Mouse (Mus musculus): ENCODE measurements around the gene Gucy2c.

Gucy2c gene

DNA sequence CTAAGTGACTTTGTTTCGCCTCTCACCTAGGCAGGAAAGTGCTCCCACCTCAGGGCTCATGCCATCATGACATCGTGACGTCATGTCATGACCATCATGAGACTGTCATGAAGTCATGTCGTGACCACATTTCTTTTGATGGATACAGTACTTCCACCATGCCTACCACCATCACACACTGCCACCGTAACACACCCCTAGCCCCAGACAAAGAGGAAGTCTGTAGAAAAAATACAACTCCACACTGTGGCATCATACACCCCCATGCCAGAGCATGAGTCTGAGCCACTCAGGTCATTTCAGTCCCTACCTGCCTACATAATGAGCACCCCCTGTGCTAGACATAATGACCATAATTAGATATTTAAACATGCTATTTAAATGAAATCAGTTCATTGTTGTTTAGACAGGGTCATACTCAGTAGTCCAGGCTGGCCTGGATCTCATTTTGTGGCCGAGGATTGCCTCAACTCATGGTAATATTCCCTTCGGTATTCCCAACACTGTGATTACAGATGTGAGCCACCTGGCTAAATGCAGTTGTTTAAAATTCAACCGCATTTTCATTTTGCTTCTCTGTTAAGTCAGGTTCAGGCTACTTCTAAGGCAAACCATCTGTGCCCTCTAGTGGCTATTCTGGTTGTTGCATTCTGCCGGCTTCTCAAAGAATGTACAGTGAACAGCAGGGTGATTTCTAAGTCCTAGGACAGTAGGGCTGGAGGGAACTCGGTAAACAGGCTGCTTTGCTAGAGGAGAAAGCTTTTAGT lies 39.0 kb downstream of the Gucy2c start:
- DNase-seq (ENCODE audit: extremely low spot score): peak; percentile 81

DNA sequence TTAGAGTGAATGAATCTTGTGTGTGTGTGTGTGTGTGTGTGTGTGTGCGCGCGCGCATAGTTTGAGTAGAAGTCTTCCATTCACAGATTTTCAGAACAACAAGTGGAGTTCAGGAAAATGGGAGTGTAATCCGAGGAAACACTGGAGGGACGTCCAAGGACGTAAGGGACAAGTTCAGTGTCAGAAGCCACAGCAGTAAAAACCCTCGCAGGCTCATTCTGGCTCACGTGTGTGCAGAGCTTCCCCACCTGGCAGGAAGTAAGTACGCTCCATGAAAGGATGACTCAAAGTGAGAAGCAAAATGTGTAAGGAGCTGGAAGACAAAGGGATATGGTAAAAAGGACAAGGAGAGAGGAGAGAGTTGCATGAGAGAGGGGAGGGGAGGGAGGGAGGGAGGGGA lies 40.3 kb downstream of the Gucy2c start:
- no peak for DNase-seq (ENCODE audit: extremely low spot score)

DNA sequence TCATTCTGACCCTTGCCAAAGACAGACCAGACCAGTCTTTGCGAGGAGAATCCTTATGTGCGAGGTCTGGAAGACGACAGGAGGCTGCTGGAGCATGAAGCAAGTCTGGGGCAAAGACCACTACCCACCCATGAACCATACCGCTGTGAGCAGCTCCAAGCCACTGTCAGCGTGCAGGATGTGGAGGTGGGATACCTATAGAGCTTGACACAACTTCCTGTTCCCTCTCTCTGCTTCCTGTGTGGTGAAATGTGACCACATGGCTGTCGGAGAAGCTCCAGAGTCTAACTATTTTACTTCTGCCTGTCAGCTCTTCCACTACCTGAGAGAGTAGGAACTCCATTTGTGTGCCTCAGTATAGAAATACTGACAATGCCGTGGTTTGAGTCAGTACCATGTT lies 45.8 kb downstream of the Gucy2c start:
- DNase-seq (ENCODE audit: extremely low spot score): no peak

DNA sequence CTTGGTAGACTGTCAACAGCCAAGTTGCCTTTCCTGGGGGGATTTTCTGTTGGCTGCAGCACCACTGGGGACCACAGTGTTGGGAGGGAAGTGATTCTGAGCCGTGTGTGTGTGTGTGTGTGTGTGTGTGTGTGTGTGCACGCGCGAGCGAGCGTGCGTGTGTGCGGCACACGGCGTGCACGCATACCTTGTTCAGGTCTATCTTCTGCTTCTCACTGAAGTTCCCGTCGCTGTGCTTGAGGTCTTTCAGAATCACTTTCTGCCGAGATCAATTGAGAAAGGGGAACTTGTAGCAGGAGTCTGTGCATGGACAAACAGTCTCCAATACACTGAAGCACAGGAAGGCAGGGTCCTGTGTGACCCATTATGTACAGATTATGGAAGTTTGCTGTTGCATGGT lies 53.4 kb downstream of the Gucy2c start:
- no peak for DNase-seq (ENCODE audit: extremely low spot score)

DNA sequence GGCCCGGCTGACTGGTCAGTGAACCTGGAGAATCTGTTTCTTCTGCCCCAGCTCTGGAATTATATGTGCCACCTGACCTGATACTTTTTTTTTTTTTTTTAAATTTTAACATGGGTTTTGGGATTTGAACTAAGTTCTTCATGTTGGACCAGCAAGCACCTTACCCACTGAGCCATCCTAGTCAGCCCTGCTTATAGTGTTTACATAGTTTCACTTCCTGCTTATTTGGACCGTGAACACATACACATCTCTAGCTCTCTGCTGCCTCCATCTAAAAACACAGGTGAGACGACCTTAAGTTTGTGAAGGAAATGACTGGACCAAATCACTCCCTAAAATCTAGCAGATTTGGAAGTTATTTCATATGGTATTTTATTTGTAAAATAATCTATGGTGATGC lies 58.4 kb downstream of the Gucy2c start:
- DNase-seq (ENCODE audit: extremely low spot score): no peak

DNA sequence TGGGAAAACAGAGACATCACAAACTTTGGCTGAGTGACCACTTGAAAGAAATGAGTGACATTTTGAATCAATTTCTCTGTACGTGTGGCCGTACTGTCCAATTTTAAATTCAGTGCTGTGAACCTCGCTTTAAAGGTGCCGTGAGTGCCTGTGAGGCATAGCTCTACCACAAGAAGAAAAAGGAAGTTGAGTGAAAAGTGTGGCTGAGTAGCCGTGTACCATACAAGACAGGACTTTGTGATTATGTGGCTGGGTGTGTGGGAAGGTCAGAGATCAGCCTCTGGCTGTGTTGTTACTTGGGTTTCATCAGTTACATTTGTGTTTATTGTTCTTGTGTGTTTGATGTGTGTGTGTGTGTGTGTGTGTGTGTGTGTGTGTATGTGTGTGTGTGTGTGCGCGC lies 59.0 kb downstream of the Gucy2c start:
- DNase-seq (ENCODE audit: extremely low spot score): no peak

DNA sequence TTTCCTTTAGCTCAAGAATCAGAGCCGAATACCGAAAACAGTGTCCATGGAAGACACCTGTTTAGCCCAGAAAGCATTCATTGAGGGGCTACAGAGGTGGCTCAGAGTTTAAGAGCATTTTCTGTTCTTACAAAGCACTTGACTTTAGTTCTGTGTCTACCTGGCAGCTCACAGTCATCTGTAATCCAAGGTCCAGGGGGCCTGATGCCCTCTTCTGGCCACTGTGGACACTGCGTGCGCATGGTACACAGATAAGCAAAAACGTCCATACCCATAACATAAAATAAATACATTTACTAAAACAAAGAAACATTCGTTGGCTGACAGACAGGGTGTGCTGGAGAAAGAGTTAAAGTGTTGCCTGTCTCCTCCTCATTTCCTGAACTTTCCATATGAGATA lies 59.6 kb downstream of the Gucy2c start:
- DNase-seq (ENCODE audit: extremely low spot score): peak; percentile 52

DNA sequence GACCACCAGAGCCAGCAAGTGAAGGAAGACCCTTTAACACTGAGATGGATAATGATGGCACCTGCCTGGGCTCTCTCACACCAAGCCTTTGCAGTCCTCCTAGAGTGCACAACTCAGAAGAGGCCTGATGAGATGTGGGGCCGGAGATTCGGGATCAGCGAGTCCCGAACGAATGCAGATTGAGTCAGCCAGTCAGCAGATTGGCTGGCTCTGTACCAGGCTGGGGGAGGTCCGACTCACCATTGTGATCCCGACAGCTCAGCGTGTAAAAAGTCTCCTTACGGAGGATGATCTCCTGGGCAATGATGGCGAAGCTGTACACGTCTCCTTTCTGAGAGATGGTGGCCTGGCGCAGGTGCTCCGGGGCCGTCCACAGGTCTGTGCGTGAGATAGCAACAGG lies 61.1 kb downstream of the Gucy2c start:
- DNase-seq (ENCODE audit: extremely low spot score): no peak

DNA sequence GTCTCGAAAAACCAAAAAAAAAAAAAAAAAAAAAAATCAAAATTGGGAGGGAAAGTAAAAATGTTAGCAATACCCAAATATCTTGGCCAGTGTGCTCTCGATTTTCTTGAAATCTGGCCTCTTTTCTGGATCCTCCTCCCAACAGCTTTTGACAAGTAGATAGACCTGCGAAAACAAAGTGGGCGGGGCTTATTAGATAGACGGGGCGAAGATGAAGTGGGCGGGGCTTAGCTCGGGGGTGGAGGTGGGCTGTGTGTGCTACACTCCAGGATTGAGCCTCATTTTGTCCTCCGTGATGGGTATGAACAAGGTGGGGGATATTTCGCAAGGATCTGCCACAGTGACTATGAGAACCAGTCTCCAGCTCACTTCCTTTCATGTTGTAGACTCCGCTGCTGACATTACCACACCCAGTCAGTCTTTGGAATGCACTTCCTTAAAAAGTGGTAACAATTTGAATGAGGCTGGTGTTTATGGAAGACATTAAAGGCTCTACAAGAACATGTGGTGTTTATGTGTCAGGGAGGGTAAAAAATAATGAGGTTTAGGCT lies 65.6 kb downstream of the Gucy2c start:
- DNase-seq (ENCODE audit: extremely low spot score): no peak

DNA sequence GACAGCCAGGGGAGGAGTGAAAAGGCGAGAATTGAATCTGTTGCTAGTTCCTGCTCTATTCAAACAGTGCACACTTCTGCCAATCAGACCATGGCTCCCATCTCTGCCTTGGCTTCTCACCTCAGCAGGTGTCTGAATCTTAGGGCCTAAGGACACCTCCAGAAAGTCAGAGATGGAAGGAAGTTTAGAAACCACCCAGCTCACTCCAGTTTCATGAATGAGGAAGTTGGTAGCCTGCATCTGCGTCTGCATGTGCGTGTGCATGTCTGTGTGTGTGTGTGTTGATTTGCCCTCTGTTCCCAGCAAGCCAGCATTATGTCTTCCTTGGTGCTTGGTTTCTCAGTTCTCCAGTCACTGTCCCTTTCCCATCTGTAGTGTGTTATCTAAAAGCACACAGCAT lies 67.5 kb downstream of the Gucy2c start:
- DNase-seq (ENCODE audit: extremely low spot score): no peak

DNA sequence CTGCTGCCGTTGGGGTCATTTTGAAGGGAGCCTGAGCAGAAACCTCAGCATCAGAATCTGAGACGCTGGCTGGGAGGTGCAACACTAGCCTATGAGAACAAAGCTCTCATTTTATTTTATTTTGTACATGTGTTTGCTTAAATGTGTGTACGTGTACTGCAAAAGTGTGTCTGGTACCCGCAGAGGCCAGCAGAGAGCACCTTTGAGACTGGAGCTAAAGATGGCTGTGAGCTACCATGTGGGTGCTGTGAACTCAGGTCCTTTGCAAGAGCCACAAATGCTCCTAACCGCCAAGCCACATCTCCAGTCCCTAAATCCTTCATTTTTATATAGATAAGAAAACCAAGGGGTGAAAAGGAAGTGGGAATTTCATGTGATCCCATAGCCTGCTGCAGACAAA lies 71.2 kb downstream of the Gucy2c start:
- DNase-seq (ENCODE audit: extremely low spot score): no peak

DNA sequence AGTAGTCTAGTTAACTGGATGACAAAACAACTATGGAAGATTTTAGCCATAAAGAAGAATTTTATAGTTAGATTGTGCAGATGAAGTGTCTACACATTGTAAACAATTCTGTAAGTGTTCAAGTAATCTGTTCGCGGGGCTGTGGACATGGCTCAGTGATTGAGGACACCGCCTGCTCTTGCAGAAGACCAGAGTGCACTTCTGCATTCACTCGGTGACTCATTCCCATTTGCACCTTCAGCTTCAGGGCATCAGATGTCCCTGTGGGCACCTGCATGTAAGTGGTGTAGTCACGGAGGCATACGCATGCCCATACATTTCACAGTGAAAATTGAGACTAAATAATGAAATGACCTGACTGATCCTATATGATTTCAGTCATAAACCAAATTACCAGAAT lies 73.0 kb downstream of the Gucy2c start:
- no peak for DNase-seq (ENCODE audit: extremely low spot score)

DNA sequence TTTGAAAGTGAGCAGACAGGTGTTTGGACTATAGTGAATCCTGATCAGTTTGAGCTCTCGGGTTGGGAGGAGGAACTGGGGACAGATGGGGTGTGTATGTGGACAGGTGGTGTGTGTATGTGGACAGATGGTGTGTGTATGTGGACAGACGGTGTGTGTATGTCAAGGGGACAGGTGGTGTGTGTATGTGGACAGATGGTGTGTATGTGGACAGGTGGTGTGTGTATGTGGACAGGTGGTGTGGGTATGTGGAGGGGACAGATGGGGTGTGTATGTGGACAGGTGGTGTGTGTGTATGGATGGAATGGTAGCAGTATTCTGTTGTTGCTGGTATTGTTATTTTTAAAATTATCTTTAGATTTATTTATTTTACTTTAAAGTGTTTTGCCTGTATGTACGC lies 79.7 kb downstream of the Gucy2c start:
- no peak for DNase-seq (ENCODE audit: extremely low spot score)

DNA sequence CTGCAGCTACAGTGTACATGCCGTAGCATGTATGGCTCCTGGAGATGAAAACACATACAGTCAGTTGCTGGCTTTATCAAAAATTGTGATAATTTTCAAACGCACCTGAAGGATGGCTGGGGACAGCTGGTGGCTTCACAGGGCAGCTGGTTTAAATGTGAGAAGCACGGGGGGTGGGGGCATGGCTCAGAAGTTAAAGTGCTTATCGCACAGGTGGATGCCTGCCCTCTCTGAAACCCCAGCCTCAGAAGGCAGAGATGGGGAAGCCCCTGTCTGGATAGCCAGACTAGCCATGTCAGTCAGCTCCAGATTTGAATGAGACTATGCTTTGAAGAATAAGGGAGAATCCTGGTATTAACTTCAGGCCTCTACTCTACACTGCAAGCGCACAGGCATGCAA lies 80.4 kb downstream of the Gucy2c start:
- DNase-seq (ENCODE audit: extremely low spot score): no peak

DNA sequence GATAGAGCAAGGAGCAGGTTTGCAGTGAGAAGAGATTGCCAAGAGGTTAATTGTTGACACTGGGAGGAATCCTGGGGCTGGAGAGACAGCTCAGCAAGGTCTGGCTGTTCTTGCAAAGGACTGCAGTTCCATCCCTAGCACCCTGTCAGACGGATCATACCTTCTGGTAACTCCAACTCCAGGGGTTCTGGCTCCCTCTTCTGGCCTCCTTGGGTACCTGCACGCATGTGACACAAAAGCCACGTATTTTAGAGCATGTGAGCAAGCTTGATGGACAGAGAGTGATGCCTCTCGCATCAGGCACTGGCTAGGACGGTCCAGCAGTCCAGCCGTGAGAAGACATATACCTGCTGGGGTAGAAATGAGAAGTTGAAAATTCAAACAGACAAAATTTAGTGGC lies 90.3 kb downstream of the Gucy2c start:
- DNase-seq (ENCODE audit: extremely low spot score): no peak

DNA sequence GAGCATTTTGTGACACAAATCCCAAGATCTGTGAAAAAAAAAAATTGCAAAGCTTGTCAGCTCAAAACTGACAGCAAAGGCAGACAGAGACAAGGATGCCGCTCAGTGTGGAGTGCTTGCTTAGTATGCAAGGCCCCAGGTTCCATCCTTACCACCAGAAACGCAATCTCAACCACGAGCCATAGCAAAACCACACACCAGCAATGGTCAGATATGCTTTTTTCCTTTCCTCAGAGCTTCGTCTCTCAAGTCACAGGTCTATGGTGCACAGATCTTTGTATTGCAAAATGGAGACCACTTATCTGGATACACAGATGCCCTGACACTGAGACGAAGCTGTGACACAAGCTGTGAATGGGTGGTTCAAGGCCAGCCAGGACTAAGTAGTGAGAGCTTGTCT lies 91.0 kb downstream of the Gucy2c start:
- no peak for DNase-seq (ENCODE audit: extremely low spot score)

DNA sequence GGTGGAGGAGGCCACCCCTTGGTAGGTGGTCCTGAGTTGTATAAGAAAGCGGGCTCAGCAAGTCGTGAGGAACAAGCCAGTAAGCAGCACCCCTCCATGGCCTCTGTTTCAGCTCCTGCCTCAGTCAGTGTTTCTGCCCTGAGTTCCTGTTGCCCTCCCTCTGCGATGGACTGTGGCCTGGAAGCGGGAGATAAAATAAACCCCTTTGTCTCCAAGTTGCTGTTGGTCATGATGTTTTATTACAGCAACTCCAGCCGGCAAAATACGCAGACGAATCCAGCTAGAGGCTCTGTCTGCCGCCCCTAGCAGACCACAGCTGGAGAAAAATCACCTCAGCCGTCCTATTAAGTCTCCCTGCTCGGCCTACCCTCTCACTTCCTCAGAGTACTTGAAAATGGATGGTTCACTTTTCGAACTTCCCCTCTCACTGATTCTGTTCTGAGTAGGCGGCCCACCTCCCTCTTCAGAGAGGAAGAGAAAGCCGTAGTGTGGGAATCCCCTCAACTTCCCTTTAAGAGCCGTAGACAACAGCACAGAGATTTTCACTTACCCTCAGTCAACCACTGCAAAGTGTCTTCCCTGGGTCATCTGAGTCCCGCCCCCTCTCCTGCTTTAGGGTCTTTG lies 91.7 kb downstream of the Gucy2c start:
- DNase-seq (ENCODE audit: extremely low spot score): peak; percentile 5

DNA sequence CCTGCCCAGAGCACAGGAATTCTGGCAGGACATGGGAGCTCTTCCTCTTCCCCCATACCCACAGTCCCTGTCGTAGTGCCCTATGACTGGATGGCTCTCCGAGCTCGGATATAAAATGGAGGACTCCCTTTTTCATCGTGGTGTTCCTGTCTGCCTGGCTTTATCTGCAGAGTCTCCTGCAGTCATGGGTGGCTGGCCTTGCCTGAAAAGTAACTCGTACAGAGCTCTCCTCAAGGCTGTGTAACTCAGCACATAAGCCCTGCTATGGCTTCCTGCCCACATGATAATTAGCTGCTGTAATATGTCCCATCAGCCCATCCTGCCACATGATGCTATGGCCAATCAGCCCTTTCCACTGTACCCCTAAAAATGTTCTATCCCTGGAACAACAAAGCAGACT lies 96.1 kb downstream of the Gucy2c start:
- no peak for DNase-seq (ENCODE audit: extremely low spot score)

DNA sequence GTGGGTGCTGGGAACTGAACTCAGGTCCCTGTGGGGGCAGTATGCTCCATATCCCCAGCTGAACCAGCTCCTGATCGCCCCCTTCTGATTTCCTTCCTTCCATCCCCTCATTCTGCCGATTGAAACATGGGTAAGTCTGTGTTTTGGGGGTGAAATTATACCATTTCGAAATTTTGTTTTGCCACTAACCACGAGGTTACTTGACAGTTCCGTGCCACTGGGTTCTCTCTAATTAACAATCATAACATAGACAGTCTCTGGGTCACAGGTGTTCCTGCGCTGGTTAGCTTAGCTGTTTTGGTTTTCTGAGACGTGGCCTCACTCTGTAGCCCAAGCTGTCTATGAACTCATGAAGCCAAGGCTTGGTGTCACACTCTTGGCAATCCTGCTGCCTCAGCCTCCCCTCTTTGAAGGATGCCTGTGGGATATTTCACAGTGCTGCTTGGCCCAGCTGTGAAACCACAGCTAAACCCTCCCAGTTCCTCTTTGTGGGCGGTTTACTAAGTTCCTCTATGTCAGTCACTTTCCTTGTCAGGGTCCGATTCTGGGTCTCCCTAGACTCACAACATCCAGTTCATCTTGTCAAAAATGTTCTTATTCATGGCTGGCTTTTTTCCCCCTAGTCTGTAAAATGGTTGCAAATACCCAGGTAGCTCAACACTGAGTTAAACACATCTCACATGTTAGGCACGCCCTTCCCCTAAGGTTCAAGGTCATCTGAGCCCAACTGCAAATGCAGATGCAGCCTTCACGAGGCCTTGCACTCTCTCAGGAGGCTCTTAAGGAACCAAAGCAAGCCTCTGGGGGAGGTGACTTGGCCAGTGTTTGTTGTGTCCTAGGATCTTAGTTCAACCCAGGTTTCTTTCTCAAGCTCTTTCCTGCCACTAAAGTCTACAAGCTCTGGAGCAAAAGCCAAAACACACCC lies 97.9 kb downstream of the Gucy2c start:
- DNase-seq (ENCODE audit: extremely low spot score): no peak

DNA sequence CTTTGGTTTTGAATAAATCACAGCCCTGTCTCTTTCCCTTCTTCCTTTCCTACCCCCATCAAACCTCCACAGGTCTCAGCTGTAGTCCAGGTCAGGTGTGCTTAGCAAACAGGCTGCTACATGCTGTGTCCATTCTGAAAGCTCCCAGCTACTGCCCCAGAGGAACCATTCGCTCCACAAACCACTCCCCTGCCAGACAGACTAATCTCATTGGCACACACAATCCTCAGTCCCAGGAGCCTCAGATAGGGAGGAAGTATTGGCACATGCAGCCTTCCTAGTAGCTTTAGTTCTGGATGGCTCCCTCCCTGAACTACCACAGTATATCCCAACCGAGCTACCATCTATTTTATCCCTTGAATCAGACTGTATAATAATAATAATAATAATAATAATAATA lies 102.2 kb downstream of the Gucy2c start:
- no peak for DNase-seq (ENCODE audit: extremely low spot score)

DNA sequence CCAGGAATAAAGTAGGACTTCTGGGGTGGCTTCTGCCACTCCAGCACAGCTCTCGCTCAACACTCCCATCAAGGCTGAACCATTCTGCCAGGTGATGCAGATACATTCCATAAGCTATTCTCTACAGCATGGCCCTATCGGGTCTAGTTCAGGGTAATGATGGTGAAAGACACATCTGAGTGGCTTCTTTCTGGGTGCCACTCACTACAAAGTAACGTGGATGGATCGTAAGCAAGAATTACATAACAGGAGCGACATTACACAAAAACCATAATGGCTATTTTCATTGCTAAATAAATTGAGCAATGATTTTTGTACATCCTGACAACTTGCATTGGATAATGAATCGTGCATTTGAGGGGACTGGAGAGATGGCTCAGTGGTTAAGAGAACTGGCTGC lies 106.6 kb downstream of the Gucy2c start:
- no peak for DNase-seq (ENCODE audit: extremely low spot score)

DNA sequence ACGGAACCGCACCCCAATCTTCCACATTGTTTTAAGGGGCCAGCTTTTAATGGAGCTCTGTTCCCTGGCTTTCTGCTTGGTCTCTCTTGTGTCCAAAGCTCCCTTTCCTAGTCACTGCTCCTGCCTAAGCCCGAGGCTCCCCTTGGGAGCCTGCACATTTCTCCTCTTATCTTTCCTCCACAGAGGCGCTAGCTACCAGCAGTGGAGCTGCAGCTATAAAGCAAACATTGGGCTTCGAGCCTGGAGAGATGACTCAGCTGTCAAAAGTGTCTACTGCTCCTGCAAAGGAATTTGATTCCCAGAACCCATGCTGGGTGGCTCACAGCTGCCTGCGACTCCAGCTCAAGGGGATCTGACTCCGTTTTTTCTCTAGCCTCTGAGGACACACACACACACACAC lies 109.1 kb downstream of the Gucy2c start:
- no peak for DNase-seq (ENCODE audit: extremely low spot score)

All from embryo, embryonic 9.5 days (tissue).